Mouse (Mus musculus) limb, embryonic 13.5 days (tissue): ENCODE results near the gene Pigl. TPM values are rescaled to one million over a fixed set of nuclear protein-coding genes. Genes with fewer than 3 reads are reported as not detected.
"Not testable (repeated sequence)": the region's sequence is repeated elsewhere in the genome, so short reads cannot be mapped to it uniquely, and the experiment has no call there.

Experiments
- ATAC-seq: fragments of 200-750 bp; cut with Nextera tagmentation; 2 replicates; pipeline ENCODE4 v1.8.0; 2017; ENCODE audit warnings: low read depth, moderate number of reproducible peaks, moderate TSS enrichment; ENCODE audit not compliant: low FRiP score
- H3K27ac ChIP-seq: fragments of 300-500 bp; sonication (generic); 2 replicates; pipeline ENCODE4 v1.5.1; 2015; ENCODE audit warnings: inconsistent platforms, mild to moderate bottlenecking, moderate library complexity
- H3K27me3 ChIP-seq: fragments of 300-500 bp; sonication (generic); 2 replicates; pipeline ENCODE4 v1.6.1; 2015; ENCODE audit warnings: mild to moderate bottlenecking, inconsistent platforms
- H3K36me3 ChIP-seq: fragments of 300-500 bp; sonication (generic); 2 replicates; pipeline ENCODE4 v1.6.1; 2015; ENCODE audit warnings: inconsistent platforms, mild to moderate bottlenecking, moderate library complexity
- H3K4me1 ChIP-seq: fragments of 300-500 bp; sonication (generic); 2 replicates; pipeline ENCODE4 v1.6.1; 2015; ENCODE audit warnings: inconsistent platforms
- H3K4me2 ChIP-seq: fragments of 300-500 bp; sonication (generic); replicated peaks from 2 replicates; pipeline ENCODE4 v1.6.1; 2015; ENCODE audit warnings: inconsistent platforms, mild to moderate bottlenecking, moderate library complexity
- H3K4me3 ChIP-seq: fragments of 300-500 bp; sonication (generic); 2 replicates; pipeline ENCODE4 v1.5.1; 2015; ENCODE audit warnings: moderate library complexity, mild to moderate bottlenecking, inconsistent platforms
- H3K9ac ChIP-seq: fragments of 300-500 bp; sonication (generic); 2 replicates; pipeline ENCODE4 v1.6.1; 2015; ENCODE audit warnings: mild to moderate bottlenecking, inconsistent platforms
- H3K9me3 ChIP-seq: fragments of 300-500 bp; sonication (generic); 2 replicates; pipeline ENCODE4 v1.6.1; 2016; ENCODE audit warnings: inconsistent platforms
- WGBS: fragments of 180-500 bp; shearing (Covaris S2); methylation state at CpG from one replicate; pipeline ENCODE4 v1.1.7; 2015; 5-methylcytosine and 5-hydroxymethylcytosine counted together
- polyA plus RNA-seq: library from polyadenylated mRNA; unstranded; fragments of >200 nt; fragmentation: Nextera tagmentation; extraction: Ambion mirVana; gene quantifications from 2 replicates; pipeline ENCODE4 v1.2.1, GENCODE M21; 2015

Pigl gene
- polyA plus RNA-seq, 1 experiment from 2014 or later, result 9.6 TPM

DNA sequence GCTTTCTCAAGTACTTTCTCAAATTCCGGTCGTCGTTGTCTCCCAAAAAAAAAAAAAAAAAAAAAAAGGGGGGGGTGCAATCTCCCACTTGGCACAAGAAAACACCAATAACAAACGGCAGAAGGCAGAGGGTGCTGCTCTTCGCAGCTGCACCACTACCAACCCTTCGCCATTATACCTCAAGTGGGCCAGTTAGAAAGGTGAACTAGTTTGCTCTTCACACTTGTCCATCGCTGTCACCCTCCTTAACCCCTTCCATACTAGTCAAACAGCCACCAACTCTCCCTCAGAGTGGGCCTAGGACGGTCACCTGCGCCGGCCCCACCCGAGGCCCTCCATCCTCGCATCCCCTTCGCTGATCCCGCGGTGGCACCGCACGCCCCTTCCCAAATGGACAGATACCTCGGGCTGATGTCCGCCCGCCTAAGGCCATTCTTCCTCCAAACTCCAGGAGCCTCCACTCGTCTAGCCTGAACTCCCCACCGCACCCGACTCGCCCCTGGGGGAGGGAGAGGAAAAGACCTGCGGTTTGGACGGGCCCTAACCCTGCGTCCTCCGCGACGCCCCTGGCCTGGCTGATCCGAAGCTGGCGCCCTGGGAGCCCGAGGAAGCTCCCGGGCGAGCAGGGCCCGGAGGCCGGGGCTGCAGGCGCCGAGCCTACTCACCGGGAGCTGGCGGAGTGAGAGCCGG lies 1.6 kb upstream of the Pigl start:
- Histone ChIP-seq H3K9me3 (no peaks in the 10 kb centered on the region), H3K36me3 (no peaks in the 10 kb centered on the region), H3K27me3 (no peaks in the 10 kb centered on the region), H3K4me2 (peak overlapping the region; percentile 79), H3K4me1 (peaks cover 18% of the 10 kb centered on the region), H3K4me3 (peak overlapping the region; percentile 88), H3K9ac (peak overlapping the region; percentile 99), H3K27ac (peak overlapping the region; percentile 97)
- ATAC-seq, result peak; percentile 62
- WGBS, result under 1% methylated on average over 41 of the region's 42 CpGs

DNA sequence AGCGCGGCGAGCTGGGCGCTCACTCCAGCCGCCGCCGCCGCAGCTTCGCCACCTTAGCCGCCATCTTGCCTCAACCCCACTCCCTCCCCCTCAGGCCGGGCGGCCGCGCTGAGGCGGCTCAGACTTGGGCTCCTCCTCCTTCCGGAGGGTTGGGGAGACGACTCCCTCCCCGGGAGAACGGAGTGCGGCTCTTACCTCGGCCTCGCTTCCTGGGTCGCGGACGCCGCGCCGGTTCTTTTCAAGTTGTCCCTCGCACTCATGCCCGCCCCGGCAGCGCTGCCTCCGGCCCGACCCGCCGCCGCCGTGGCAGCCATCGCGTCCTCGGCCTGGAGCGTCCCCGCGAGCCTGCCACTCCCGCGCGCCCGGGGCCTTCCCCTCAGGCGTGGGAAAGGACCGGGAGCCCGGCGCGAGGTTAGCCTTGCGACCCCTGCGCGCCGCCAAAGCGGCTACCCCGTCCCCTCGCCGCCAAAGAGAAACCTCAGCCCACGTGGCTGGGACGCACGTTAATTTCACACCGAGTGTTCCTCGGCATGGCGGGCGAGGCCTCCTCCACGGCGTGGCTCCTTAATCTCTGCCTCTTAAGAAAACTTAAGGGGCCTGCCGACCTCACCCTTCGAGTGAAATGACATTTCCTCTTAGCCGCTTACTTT lies 894 bp upstream of the Pigl start:
- peak overlapping the region; percentile 79 for H3K4me2 ChIP-seq
- no peaks in the 10 kb centered on the region for H3K36me3 ChIP-seq
- H3K9me3 ChIP-seq, result no peaks in the 10 kb centered on the region
- H3K27me3 ChIP-seq, result no peaks in the 10 kb centered on the region
- WGBS, result under 1% methylated on average over 62 of the region's 73 CpGs
- H3K4me3 ChIP-seq, result peak overlapping the region; percentile 88
- H3K9ac ChIP-seq, result peak overlapping the region; percentile 99
- H3K27ac ChIP-seq, result peak overlapping the region; percentile 97
- ATAC-seq, result peak; percentile 93
- peaks cover 18% of the 10 kb centered on the region for H3K4me1 ChIP-seq

DNA sequence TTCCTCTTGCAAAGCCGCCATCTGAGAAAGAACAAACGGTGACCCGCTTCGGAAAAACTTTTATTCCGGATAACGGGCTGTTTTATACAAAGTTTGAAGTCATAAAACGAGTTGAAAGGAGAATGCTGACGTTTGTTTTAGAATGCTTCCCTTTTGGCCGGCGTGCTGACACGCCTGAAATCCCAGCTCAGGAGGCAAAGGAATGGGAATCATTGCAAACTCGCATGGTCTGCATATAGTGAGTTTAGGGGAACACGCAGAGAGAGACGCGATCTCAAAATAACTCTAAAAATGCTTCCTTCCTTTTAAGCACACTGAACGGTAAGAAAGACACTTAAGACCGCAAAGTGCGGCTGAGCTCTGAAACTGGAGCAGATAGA lies 379 bp upstream of the Pigl start:
- under 1% methylated on average over 18 of the region's 18 CpGs for WGBS

DNA sequence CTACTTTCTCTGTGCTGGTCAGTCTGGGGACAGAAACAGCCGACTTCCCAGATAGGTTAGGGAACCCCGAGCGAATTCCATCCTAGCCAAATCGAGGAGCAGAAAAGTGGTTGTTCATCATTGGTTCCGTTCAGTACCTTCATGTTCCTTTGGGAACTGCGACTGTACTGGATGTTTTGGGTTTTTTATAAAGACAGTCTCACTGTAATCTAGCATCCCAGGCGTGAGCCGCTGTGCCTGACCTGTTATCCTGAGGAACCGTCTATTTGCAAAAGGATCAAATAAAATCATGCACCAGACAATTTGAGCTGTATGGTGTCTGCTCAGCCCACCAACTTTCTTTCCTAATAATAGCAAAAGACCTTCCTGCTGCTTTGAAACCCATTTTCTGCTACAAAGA lies 520 bp downstream of the Pigl start:
- no peak for ATAC-seq
- WGBS, result under 1% methylated on average over 9 of the region's 9 CpGs

More for the DNA sequence above, 379 bp upstream of the Pigl start:
- peak overlapping the region; percentile 99 for H3K9ac ChIP-seq
- peaks cover 18% of the 10 kb centered on the region for H3K4me1 ChIP-seq
- peak overlapping the region; percentile 97 for H3K27ac ChIP-seq
- H3K27me3 ChIP-seq, result no peaks in the 10 kb centered on the region
- peak overlapping the region; percentile 79 for H3K4me2 ChIP-seq
- no peaks in the 10 kb centered on the region for H3K9me3 ChIP-seq
- no peak for ATAC-seq
- H3K36me3 ChIP-seq, result no peaks in the 10 kb centered on the region
- peak overlapping the region; percentile 88 for H3K4me3 ChIP-seq

GRCm38 (mm10) chr11:62462529-62462928 lies 4.3 kb downstream of the Pigl start:
- H3K4me3 ChIP-seq, H3K9me3 ChIP-seq, H3K36me3 ChIP-seq, H3K27ac ChIP-seq, H3K4me2 ChIP-seq, H3K27me3 ChIP-seq, ATAC-seq, H3K9ac ChIP-seq, H3K4me1 ChIP-seq: not testable (repeated sequence)
- WGBS, result 91% methylated on average over 1 of the region's 1 CpGs

More for the DNA sequence above, 520 bp downstream of the Pigl start:
- Histone ChIP-seq H3K4me2 (peak overlapping the region; percentile 79), H3K36me3 (no peaks in the 10 kb centered on the region), H3K9me3 (no peaks in the 10 kb centered on the region), H3K27ac (peak overlapping the region; percentile 97), H3K4me1 (peaks cover 18% of the 10 kb centered on the region), H3K27me3 (no peaks in the 10 kb centered on the region), H3K9ac (peak overlapping the region; percentile 99), H3K4me3 (peak overlapping the region; percentile 88)

- ATAC-seq, result no peak
- H3K27me3 ChIP-seq, result no peaks in the 10 kb centered on the region
- H3K9ac ChIP-seq, result no peak overlapping the region
- H3K4me2 ChIP-seq, result no peak overlapping the region
- H3K9me3 ChIP-seq, result no peaks in the 10 kb centered on the region
- no peak overlapping the region for H3K27ac ChIP-seq
- H3K36me3 ChIP-seq, result no peaks in the 10 kb centered on the region
- H3K4me1 ChIP-seq, result peaks cover 8% of the 10 kb centered on the region
- WGBS, result 81% methylated on average over 2 of the region's 2 CpGs
- no peak overlapping the region for H3K4me3 ChIP-seq
Measured at GRCm38 (mm10) chr11:62463225-62463915, 5.1 kb downstream of the Pigl start.

DNA sequence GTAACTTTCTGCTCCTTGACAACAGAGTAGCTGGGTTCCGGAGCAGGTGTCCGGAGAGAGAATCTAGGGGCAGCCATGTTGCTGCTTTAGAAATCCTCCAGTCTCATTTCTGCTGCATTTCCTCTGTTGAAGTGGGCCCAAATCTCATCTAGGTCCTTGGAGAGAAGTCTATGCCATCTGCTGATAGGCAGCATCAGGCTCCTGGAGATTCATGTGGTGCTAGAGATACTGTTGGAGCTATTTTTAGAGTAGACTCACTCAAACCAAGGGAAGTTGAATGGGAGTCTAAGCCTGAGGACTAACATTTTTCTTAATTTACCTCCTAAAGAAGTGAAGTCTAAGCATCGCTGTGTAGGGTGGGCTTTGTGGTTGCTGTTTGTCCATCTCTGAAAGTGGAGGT lies 6.4 kb downstream of the Pigl start:
- H3K27ac ChIP-seq, result no peak overlapping the region
- WGBS, result 93% methylated on average over 3 of the region's 3 CpGs
- H3K9me3 ChIP-seq, result no peaks in the 10 kb centered on the region

GRCm38 (mm10) chr11:62465849-62466248 lies 7.6 kb downstream of the Pigl start:
- WGBS, result 84% methylated on average over 3 of the region's 3 CpGs
- no peak for ATAC-seq
- Histone ChIP-seq H3K9ac (no peak overlapping the region), H3K4me2 (no peak overlapping the region), H3K4me1 (no peaks in the 10 kb centered on the region), H3K27me3 (no peaks in the 10 kb centered on the region), H3K27ac (no peak overlapping the region), H3K36me3 (no peaks in the 10 kb centered on the region), H3K9me3 (no peaks in the 10 kb centered on the region), H3K4me3 (no peak overlapping the region)

More for the DNA sequence above, 6.4 kb downstream of the Pigl start:
- Histone ChIP-seq H3K27me3 (no peaks in the 10 kb centered on the region), H3K4me3 (no peak overlapping the region), H3K9ac (no peak overlapping the region), H3K36me3 (no peaks in the 10 kb centered on the region), H3K4me2 (no peak overlapping the region), H3K4me1 (no peaks in the 10 kb centered on the region)
- no peak for ATAC-seq

GRCm38 (mm10) chr11:62466546-62466945 lies 8.3 kb downstream of the Pigl start:
- H3K9ac ChIP-seq, result no peak overlapping the region
- no peak overlapping the region for H3K27ac ChIP-seq
- H3K4me2 ChIP-seq, result no peak overlapping the region
- no peaks in the 10 kb centered on the region for H3K36me3 ChIP-seq
- H3K27me3 ChIP-seq, result no peaks in the 10 kb centered on the region
- H3K4me1 ChIP-seq, result no peaks in the 10 kb centered on the region
- H3K9me3 ChIP-seq, result no peaks in the 10 kb centered on the region
- no peak for ATAC-seq
- no peak overlapping the region for H3K4me3 ChIP-seq
- WGBS, result 84% methylated on average over 3 of the region's 3 CpGs

DNA sequence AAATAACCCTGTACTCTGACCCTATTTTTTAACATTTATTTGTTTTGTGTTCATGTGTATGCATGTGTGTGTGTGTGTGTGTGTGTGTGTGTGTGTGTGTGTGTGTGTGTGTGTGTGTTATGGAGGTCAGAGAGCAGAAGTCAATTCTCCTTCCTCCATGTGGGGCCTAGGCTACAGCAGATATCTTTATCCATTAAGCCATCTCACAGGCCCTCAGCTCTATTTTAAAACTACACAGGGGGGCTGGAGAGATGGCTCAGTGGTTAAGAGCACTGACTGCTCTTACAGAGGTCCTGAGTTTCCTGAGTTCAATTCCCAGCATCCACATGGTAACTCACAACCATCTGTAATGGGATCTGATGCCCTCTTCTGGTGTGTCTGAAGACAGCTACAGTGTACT lies 9.0 kb downstream of the Pigl start:
- not testable (repeated sequence) for H3K27me3 ChIP-seq

DNA sequence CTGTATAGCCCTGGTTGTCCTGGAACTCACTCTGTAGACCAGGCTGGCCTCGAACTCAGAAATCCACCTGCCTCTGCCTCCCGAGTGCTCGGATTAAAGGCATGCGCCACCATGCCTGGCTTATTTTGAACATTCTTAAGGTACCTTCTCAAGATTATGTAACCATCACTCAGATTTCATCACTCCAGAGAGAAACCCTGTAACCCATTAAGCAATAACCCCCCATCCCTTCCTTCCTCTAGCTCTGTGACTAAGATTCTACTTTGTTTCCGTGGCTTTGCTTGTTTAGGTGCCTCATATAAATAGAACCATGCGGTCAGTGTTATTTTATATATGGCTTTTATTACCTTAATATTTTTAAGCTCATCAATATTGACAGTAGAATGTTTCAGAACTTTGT lies 12.2 kb downstream of the Pigl start:
- Histone ChIP-seq H3K4me2 (no peak overlapping the region), H3K36me3 (no peaks in the 10 kb centered on the region), H3K4me3 (no peak overlapping the region), H3K9ac (no peak overlapping the region), H3K27ac (no peak overlapping the region), H3K9me3 (no peaks in the 10 kb centered on the region), H3K27me3 (no peaks in the 10 kb centered on the region), H3K4me1 (no peaks in the 10 kb centered on the region)
- no peak for ATAC-seq
- 88% methylated on average over 6 of the region's 6 CpGs for WGBS

More for the DNA sequence above, 9.0 kb downstream of the Pigl start:
- not testable (repeated sequence) for H3K4me2 ChIP-seq, H3K4me1 ChIP-seq, H3K9me3 ChIP-seq, H3K9ac ChIP-seq, H3K27ac ChIP-seq, H3K4me3 ChIP-seq, ATAC-seq, H3K36me3 ChIP-seq

DNA sequence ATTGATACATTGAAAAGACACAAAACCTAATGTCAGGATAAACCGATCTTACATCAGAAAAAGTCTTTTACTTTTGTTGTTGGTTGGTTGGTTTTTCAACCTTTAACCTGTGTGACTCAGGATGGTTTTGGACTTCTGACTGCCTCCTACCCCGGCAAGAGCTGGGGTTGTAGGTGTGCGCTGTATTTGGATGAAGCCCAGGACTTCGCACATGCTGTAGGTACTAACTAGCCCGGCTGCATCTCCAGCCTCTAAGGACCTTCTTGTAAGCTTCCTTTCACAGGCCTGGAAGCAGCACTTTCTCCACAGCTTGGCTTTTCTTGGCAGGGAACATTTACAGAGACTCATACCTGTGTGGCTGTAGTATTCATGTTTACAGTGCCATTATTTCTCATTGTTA lies 15.3 kb downstream of the Pigl start:
- Histone ChIP-seq H3K36me3 (no peaks in the 10 kb centered on the region), H3K27me3 (no peaks in the 10 kb centered on the region), H3K9ac (no peak overlapping the region), H3K4me2 (no peak overlapping the region), H3K27ac (no peak overlapping the region), H3K4me1 (no peaks in the 10 kb centered on the region), H3K4me3 (no peak overlapping the region), H3K9me3 (no peaks in the 10 kb centered on the region)
- ATAC-seq, result no peak
- 93% methylated on average over 5 of the region's 5 CpGs for WGBS
